Mouse (Mus musculus) adrenal gland, adult 8-10 months (tissue): ENCODE data around the gene Slc38a10. TPM values are rescaled to one million over a fixed set of nuclear protein-coding genes. Genes with fewer than 3 reads are reported as not detected.

Source experiments
- microRNA-seq, 2 experiments: library from miRNA; unstranded; fragments of <30 nt; microRNA quantifications; one replicate each; pipeline ENCODE4 v1.2.0; 2022
- total RNA-seq, 4 experiments: library from RNA; stranded (reverse); gene quantifications; 2 replicates each; pipeline ENCODE4 v1.2.4; 2022

Slc38a10 gene
- total RNA-seq, 4 experiments from 2014 or later, result 155 to 215 (median 187) TPM

Small RNA genes lying within 50 kb of the gene (microRNA-seq; reads per million reads assigned to microRNA genes)
- gene Gm25948, result 0 to 0.17 reads per million in 2 experiments

Other genes with a start within 250 kb of the Slc38a10 start
- 10 to 100 TPM; 36.1 to 46.8 (median 45.7) TPM for gene Chmp6, start 237.9 kb downstream of the Slc38a10 start, total RNA-seq
- gene Baiap2, start 208.6 kb downstream of the Slc38a10 start, total RNA-seq, result 10 to 100 TPM in 3 of 4 experiments, 1 to 10 TPM in 1; 9.3 to 39.2 (median 25.4) TPM
- 10 to 100 TPM; 14.3 to 22.8 (median 18.3) TPM for gene Aatk, start 104.2 kb downstream of the Slc38a10 start, total RNA-seq
- 100 to 1,000 TPM in 2 of 4 experiments, 10 to 100 TPM in 2; 42.9 to 315 (median 94.5) TPM for gene Cep131, start 64.5 kb downstream of the Slc38a10 start, total RNA-seq
- gene Tepsin, start 52.6 kb downstream of the Slc38a10 start, total RNA-seq, result 10 to 100 TPM; 15.2 to 19.1 (median 15.7) TPM
- gene Ndufaf8, start 52.4 kb downstream of the Slc38a10 start, total RNA-seq, result 10 to 100 TPM; 55.2 to 74.8 (median 64.3) TPM
- 10 to 100 TPM; 16.6 to 24.5 (median 19.5) TPM for gene Bahcc1, start 81.6 kb upstream of the Slc38a10 start, total RNA-seq
- gene Actg1, start 197.2 kb upstream of the Slc38a10 start, total RNA-seq, result 1,000 to 10,000 TPM; 1,100 to 1,474 (median 1,219) TPM
- gene Fscn2, start 210.2 kb upstream of the Slc38a10 start, total RNA-seq, result 1 to 10 TPM in 1 of 4 experiments, under 1 TPM in 2, not detected in 1; 0.16 to 1.2 (median 0.42) TPM
- gene Faap100, start 227.4 kb upstream of the Slc38a10 start, total RNA-seq, result 10 to 100 TPM; 18.4 to 39.6 (median 33.4) TPM